Mouse (Mus musculus): ENCODE data around the gene Slc16a4.
"Not testable (repeated sequence)": the region's sequence is repeated elsewhere in the genome, so short reads cannot be mapped to it uniquely, and the experiment has no call there.

Slc16a4 gene

GRCm38 (mm10) chr3:107295672-107296360 lies 4.8 kb downstream of the Slc16a4 start:
- DNase-seq (ENCODE audit: low read depth, low spot score): no peak

- DNase-seq (ENCODE audit: low read depth, low spot score): not testable (repeated sequence)
Measured at GRCm38 (mm10) chr3:107296917-107297316, 5.9 kb downstream of the Slc16a4 start.

GRCm38 (mm10) chr3:107317338-107317737 lies 26.3 kb downstream of the Slc16a4 start:
- DNase-seq (ENCODE audit: low read depth, low spot score): no peak

GRCm38 (mm10) chr3:107321141-107321540 lies 30.1 kb downstream of the Slc16a4 start:
- DNase-seq (ENCODE audit: low read depth, low spot score): no peak

GRCm38 (mm10) chr3:107321776-107322175 lies 30.7 kb downstream of the Slc16a4 start:
- no peak for DNase-seq (ENCODE audit: low read depth, low spot score)

- DNase-seq (ENCODE audit: low read depth, low spot score): no peak
Measured at GRCm38 (mm10) chr3:107326442-107326841, 35.4 kb downstream of the Slc16a4 start.

GRCm38 (mm10) chr3:107330503-107331424 lies 39.7 kb downstream of the Slc16a4 start:
- no peak for DNase-seq (ENCODE audit: low read depth, low spot score)

GRCm38 (mm10) chr3:107331746-107332126 lies 40.7 kb downstream of the Slc16a4 start:
- DNase-seq (ENCODE audit: low read depth, low spot score): no peak

GRCm38 (mm10) chr3:107332127-107332959 lies 41.3 kb downstream of the Slc16a4 start:
- no peak for DNase-seq (ENCODE audit: low read depth, low spot score)

GRCm38 (mm10) chr3:107332960-107333380 lies 41.9 kb downstream of the Slc16a4 start:
- DNase-seq (ENCODE audit: low read depth, low spot score): no peak

GRCm38 (mm10) chr3:107333381-107334201 lies 42.6 kb downstream of the Slc16a4 start, which contains the start of gene Rbm15:
Rbm15 (minus strand) TSS chr3:107333673.
- peak; percentile 95 for DNase-seq (ENCODE audit: low read depth, low spot score)

GRCm38 (mm10) chr3:107334202-107334934 lies 43.3 kb downstream of the Slc16a4 start:
- no peak for DNase-seq (ENCODE audit: low read depth, low spot score)

- DNase-seq (ENCODE audit: low read depth, low spot score): no peak
Measured at GRCm38 (mm10) chr3:107343971-107344370, 52.9 kb downstream of the Slc16a4 start.

GRCm38 (mm10) chr3:107345033-107345725 lies 54.1 kb downstream of the Slc16a4 start:
- no peak for DNase-seq (ENCODE audit: low read depth, low spot score)

GRCm38 (mm10) chr3:107349006-107349405 lies 58.0 kb downstream of the Slc16a4 start:
- DNase-seq (ENCODE audit: low read depth, low spot score): no peak

- DNase-seq (ENCODE audit: low read depth, low spot score): no peak
Measured at GRCm38 (mm10) chr3:107351706-107352105, 60.7 kb downstream of the Slc16a4 start.

- no peak for DNase-seq (ENCODE audit: low read depth, low spot score)
Measured at GRCm38 (mm10) chr3:107355618-107356260, 64.7 kb downstream of the Slc16a4 start.

- DNase-seq (ENCODE audit: low read depth, low spot score): no peak
Measured at GRCm38 (mm10) chr3:107356964-107357441, 66.0 kb downstream of the Slc16a4 start.

GRCm38 (mm10) chr3:107357700-107358234 lies 66.7 kb downstream of the Slc16a4 start:
- no peak for DNase-seq (ENCODE audit: low read depth, low spot score)
